Mouse (Mus musculus) lung, embryonic 16.5 days (tissue): ENCODE measurements around the gene Dhrs11. TPM values are rescaled to one million over a fixed set of nuclear protein-coding genes. Genes with fewer than 3 reads are reported as not detected.

Experiments used
- ATAC-seq: fragments of 200-750 bp; cut with Nextera tagmentation; 2 replicates; pipeline ENCODE4 v1.8.0; 2017; ENCODE audit warnings: low read depth, mild to moderate bottlenecking, moderate library complexity
- H3K27ac ChIP-seq: fragments of 300-500 bp; sonication (generic); 2 replicates; pipeline ENCODE4 v1.5.1; 2014; ENCODE audit warnings: mild to moderate bottlenecking, control low read depth, low read length
- H3K27me3 ChIP-seq: fragments of 300-500 bp; sonication (generic); 2 replicates; pipeline ENCODE4 v1.6.1; 2014; ENCODE audit warnings: low read depth, low read length, mixed read lengths; ENCODE audit not compliant: control insufficient read depth, insufficient read depth
- H3K36me3 ChIP-seq: fragments of 300-500 bp; sonication (generic); 2 replicates; pipeline ENCODE4 v1.6.1; 2014; ENCODE audit warnings: low read length; ENCODE audit not compliant: control insufficient read depth, insufficient read depth
- H3K4me1 ChIP-seq: fragments of 300-500 bp; sonication (generic); replicated peaks from 2 replicates; pipeline ENCODE4 v1.6.1; 2014; ENCODE audit warnings: low read length, mixed read lengths; ENCODE audit not compliant: control insufficient read depth, insufficient read depth
- H3K4me2 ChIP-seq: fragments of 300-500 bp; sonication (generic); 2 replicates; pipeline ENCODE4 v1.6.1; 2014; ENCODE audit warnings: low read depth, low read length, control low read depth
- H3K4me3 ChIP-seq: fragments of 300-500 bp; sonication (generic); 2 replicates; pipeline ENCODE4 v1.5.1; 2014; ENCODE audit warnings: mild to moderate bottlenecking, low read length, control low read depth
- H3K9ac ChIP-seq: fragments of 300-500 bp; sonication (generic); 2 replicates; pipeline ENCODE4 v1.6.1; 2014; ENCODE audit warnings: low read length, control low read depth
- H3K9me3 ChIP-seq: fragments of 300-500 bp; sonication (generic); 2 replicates; pipeline ENCODE4 v1.6.1; 2016; ENCODE audit warnings: low read length; ENCODE audit not compliant: control insufficient read depth
- WGBS: fragments of 180-500 bp; shearing (Covaris S2); extraction: QIAGEN DNeasy Blood & Tissue Kit; methylation state at CpG from one replicate; pipeline ENCODE4 v1.1.7; 2014; 5-methylcytosine and 5-hydroxymethylcytosine counted together
- polyA plus RNA-seq: library from polyadenylated mRNA; unstranded; fragments of >200 nt; fragmentation: Nextera tagmentation; extraction: Ambion mirVana; gene quantifications from 2 replicates; pipeline ENCODE4 v1.2.1, GENCODE M21; 2015

Dhrs11 gene
- polyA plus RNA-seq, 1 experiment from 2014 or later, result 12.9 TPM

- 54% methylated on average over 13 of the region's 13 CpGs for WGBS
- H3K4me3 ChIP-seq, result no peak overlapping the region
- H3K27me3 ChIP-seq, result no peaks in the 10 kb centered on the region
- no peaks in the 10 kb centered on the region for H3K4me1 ChIP-seq
- peaks cover 2% of the 10 kb centered on the region; the same call in 1 of the 2 replicates for H3K36me3 ChIP-seq
- no peaks in the 10 kb centered on the region for H3K9me3 ChIP-seq
- ATAC-seq, result no peak
- H3K9ac ChIP-seq, result no peak overlapping the region
- no peak overlapping the region for H3K27ac ChIP-seq
- no peak overlapping the region for H3K4me2 ChIP-seq
Measured at GRCm38 (mm10) chr11:84813724-84814510, 14.9 kb downstream of the Dhrs11 start.

GRCm38 (mm10) chr11:84804373-84804772 lies 24.4 kb downstream of the Dhrs11 start:
- H3K36me3 ChIP-seq, result no peaks in the 10 kb centered on the region
- H3K9ac ChIP-seq, result no peak overlapping the region
- H3K27ac ChIP-seq, result no peak overlapping the region
- H3K4me3 ChIP-seq, result no peak overlapping the region
- H3K4me2 ChIP-seq, result no peak overlapping the region
- H3K27me3 ChIP-seq, result no peaks in the 10 kb centered on the region
- no peak for ATAC-seq
- no peaks in the 10 kb centered on the region for H3K4me1 ChIP-seq
- H3K9me3 ChIP-seq, result no peaks in the 10 kb centered on the region
- 87% methylated on average over 4 of the region's 4 CpGs for WGBS

- no peaks in the 10 kb centered on the region for H3K27me3 ChIP-seq
- ATAC-seq, result peak; percentile 49; the same call in 1 of the 2 replicates
Measured at GRCm38 (mm10) chr11:84797627-84798353, 31.0 kb downstream of the Dhrs11 start.

GRCm38 (mm10) chr11:84797026-84797425 lies 31.8 kb downstream of the Dhrs11 start:
- no peak for ATAC-seq
- Histone ChIP-seq H3K27ac (no peak overlapping the region), H3K9ac (no peak overlapping the region), H3K4me1 (no peaks in the 10 kb centered on the region), H3K4me2 (no peak overlapping the region), H3K36me3 (no peaks in the 10 kb centered on the region), H3K4me3 (no peak overlapping the region), H3K9me3 (no peaks in the 10 kb centered on the region), H3K27me3 (no peaks in the 10 kb centered on the region)
- 27% methylated on average over 10 of the region's 10 CpGs for WGBS

More at GRCm38 (mm10) chr11:84797627-84798353, 31.0 kb downstream of the Dhrs11 start:
- Histone ChIP-seq H3K36me3 (no peaks in the 10 kb centered on the region), H3K9ac (no peak overlapping the region), H3K4me2 (no peak overlapping the region), H3K27ac (no peak overlapping the region), H3K9me3 (no peaks in the 10 kb centered on the region), H3K4me3 (no peak overlapping the region), H3K4me1 (no peaks in the 10 kb centered on the region)
- WGBS, result 20% methylated on average over 21 of the region's 21 CpGs

GRCm38 (mm10) chr11:84794496-84795113 lies 34.2 kb downstream of the Dhrs11 start:
- Histone ChIP-seq H3K4me1 (no peaks in the 10 kb centered on the region), H3K9me3 (no peaks in the 10 kb centered on the region), H3K4me3 (no peak overlapping the region), H3K27me3 (no peaks in the 10 kb centered on the region), H3K4me2 (no peak overlapping the region), H3K27ac (no peak overlapping the region), H3K36me3 (no peaks in the 10 kb centered on the region), H3K9ac (no peak overlapping the region)
- ATAC-seq, result peak; percentile 67; the same call in 1 of the 2 replicates
- WGBS, result 6% methylated on average over 17 of the region's 17 CpGs

- no peak overlapping the region for H3K4me2 ChIP-seq
- no peaks in the 10 kb centered on the region for H3K27me3 ChIP-seq
- H3K9ac ChIP-seq, result no peak overlapping the region
- H3K4me3 ChIP-seq, result no peak overlapping the region
- no peaks in the 10 kb centered on the region for H3K36me3 ChIP-seq
- H3K27ac ChIP-seq, result no peak overlapping the region
- no peaks in the 10 kb centered on the region for H3K9me3 ChIP-seq
- ATAC-seq, result no peak
- no peaks in the 10 kb centered on the region for H3K4me1 ChIP-seq
Measured at GRCm38 (mm10) chr11:84793545-84793944, 35.2 kb downstream of the Dhrs11 start.

- Histone ChIP-seq H3K4me2 (no peak overlapping the region), H3K9ac (no peak overlapping the region), H3K36me3 (no peaks in the 10 kb centered on the region), H3K4me3 (no peak overlapping the region), H3K27me3 (no peaks in the 10 kb centered on the region), H3K9me3 (no peaks in the 10 kb centered on the region), H3K27ac (no peak overlapping the region), H3K4me1 (no peaks in the 10 kb centered on the region)
- WGBS, result 45% methylated on average over 6 of the region's 6 CpGs
- ATAC-seq, result no peak
Measured at GRCm38 (mm10) chr11:84790383-84790782, 38.4 kb downstream of the Dhrs11 start.

- Histone ChIP-seq H3K27me3 (peaks cover 10% of the 10 kb centered on the region), H3K36me3 (no peaks in the 10 kb centered on the region), H3K4me1 (peaks cover 9% of the 10 kb centered on the region), H3K4me3 (no peak overlapping the region), H3K27ac (no peak overlapping the region), H3K9me3 (no peaks in the 10 kb centered on the region), H3K9ac (no peak overlapping the region), H3K4me2 (no peak overlapping the region)
- no peak for ATAC-seq
- 4% methylated on average over 19 of the region's 19 CpGs for WGBS
Measured at GRCm38 (mm10) chr11:84780143-84780870, 48.5 kb downstream of the Dhrs11 start.
